Mouse (Mus musculus): Measurements from ENCODE around the gene Trim44. TPM values are rescaled to one million over a fixed set of nuclear protein-coding genes. Genes with fewer than 3 reads are reported as not detected.

The Trim44 gene
- polyA plus RNA-seq (2012; rRNA removed), result 37.7 and 41.1 TPM in 2 replicates

DNA sequence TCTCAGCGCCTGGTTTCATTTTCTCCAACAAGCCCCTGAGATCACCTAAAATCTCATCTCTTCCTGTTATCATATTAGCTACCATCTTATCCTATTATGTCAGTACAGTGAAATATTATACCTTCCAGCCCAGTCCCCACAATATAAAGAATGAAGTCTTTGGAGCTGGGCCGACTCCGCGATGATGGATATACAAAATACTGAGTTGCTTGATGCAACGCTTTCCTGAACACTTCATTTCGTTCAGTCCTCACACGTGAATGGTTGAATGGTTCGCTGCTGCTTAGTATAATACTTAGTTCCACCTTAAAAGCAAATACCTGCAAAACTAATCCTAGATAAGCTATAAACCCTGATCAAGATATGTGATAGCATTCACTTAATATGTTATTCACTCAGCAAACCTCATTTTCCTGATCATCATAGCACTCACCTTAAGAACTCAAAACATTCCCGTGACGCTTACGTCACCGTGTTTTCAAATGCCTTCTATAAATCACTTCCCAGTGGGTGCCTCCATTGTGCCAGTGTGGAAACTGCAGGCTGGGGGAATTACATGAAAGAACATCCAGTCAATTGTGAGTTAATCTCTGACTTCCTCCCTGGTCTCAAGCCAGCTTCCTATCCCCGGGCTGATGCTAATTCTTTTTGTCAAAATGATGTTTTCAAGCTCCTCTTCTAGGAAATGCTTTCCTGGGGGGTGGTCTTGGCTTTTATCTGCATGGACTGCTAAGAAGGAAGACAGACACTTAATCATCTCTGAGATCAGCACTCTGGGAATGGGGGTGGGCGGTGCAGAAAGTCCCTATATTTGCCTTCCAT, at the start of gene Trim44:
Trim44 (minus strand) TSS at position 466 of the 822 bp plus-strand sequence.
- no peak for DNase-seq (ENCODE audit: low read depth)

DNA sequence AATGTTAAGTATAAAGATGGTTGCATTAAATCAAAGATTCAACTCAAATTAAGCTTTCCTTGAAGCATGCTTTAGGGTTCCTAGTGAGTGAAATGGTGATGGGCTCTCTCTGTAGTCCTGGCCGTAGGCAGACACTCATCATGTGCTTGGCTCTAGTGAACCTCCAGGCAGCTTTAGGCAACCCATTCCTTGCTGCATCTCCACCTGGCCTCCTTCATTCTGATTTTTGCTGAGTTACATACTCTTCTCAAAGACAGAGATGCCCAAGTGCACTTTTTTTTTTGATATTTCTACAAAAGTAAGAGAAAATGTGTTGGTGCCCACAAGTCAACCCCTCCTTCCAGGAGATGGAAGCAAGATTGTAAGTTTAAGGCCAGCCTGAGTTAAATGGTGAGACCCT, 47.5 kb upstream of the Trim44 start:
- DNase-seq (ENCODE audit: low read depth), result no peak

DNA sequence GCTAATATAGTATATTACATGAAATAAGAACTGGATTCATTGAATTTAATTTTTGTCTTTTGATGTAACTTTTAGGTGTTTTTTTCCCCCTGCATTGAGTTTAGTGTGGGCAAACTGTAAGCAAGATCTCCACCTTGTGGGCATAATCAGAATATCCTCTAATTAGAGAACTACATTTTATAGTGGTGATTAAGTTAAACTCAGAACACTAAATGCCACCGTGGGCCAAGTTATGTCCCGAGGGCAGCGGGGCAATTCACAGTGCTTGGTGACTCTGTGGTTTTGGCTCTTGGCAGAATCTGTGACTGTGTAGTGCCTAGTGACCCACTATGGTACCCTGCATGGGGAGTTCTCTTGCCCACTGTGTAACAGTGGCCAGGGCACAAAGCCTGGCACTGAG, 45.8 kb upstream of the Trim44 start:
- DNase-seq (ENCODE audit: low read depth), result no peak

DNA sequence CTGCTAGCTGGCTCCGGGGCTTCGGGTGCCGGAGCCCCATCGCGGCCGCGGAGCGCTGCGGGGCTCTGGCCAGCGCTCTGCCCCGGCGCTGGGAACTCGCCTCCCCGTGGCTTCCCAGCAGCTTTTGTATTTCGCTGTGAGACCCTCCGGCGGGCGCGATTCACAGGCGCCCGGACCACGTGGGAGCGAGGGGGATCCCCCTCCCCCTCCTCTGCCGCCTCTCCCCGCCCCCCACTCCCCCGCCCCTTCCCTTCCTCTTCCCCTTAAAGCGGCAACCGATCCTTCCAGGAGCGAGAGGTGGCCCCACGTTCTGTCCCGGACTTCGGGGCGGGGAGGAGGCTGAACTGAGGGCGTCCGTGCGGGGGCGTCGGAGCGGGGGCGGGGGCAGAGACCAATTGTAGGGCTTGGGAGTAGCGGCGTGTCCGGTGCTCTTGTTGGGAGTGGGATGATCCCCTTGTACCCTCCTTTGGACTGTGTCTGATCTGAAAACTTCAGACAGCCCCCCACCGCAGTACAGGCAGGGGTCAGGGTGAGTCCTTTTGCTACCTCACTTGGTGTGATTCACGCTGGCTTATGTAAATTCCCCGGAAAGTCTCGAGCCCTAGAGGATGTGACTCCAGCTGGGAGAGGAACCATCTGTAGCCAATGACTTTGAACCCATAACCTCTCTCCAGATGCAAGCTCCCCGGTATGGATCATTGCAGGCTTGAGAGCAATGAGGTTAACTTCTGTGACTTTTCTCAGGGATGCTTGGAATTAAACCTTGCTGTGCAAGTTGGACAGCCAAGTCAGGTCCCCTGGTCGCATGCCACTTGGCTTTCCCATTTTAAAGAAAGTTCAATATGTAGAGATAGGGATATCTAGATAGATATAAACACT, 44.3 kb upstream of the Trim44 start, which contains the start of gene Fjx1:
Fjx1 (minus strand) TSS at position 829 of the 879 bp plus-strand sequence.
- DNase-seq (ENCODE audit: low read depth), result no peak

DNA sequence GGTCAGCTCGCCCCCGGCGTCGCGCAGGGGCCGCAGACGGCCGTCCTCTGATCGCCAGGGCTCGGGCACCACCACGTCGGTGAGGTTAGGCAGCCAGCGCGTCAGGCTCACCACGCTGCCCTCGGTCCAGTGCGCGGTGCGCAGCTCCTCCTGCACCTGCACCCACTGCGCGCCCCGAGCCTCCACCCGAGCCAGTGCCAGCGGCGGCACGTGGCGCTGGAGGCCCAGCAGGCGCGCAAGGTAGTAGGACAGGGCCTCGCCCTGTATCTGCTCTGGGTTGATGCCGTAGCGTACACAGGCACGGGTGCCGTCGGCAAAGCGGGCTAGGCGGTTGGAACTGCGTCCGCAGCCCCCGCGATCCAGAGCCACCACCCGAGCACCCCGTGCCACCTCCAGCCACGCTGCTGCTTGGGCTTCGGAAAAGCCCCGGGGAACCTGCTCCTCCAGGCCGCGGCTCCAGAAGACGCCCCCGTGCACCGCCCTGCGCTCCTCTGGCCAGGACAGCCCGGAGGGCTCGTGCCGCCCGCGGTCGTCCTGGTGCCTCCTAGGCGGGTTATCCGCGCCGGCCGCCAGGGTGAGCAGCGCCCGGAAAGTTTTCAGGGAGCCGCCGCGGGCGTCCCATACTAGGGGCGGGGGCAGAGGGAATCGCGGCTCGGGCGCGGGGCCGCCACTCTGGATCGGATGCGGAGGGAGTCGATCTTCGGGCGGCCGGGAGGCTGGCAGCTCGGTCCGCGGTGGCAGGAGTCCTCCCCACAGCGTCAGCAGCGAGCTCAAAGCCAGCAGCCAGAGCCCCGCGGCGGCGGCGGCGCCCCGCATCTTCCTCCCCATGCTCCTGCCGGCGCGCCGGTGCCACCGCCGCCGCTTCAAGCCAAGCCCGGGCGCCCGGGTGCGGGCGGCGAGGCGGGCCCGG, 43.4 kb upstream of the Trim44 start:
- DNase-seq (ENCODE audit: low read depth), result no peak

DNA sequence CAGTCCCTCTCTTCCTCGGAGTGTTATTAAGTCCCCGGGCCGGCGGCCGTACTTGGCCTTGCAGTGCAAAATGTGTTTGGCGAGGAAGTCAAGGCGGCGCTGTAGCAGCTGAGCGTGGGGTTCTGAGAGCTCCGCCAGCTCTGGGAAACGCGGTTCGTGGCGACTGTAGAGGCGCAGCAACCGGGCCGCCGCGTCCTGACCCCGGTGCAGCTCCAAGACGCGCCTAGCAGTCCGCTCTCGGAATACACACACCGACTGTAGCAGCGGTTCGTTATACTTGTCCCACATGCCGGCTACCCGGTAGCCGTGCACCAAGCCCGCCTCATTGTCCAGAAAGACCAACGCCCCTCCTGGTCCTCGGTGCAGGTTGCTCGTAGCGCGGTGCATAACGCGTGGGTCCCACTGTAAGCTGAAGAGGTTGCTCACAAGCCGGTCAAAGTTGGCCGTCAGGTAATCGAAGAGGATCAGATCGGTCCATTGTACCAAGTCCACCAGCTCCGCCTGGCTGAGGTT, 42.7 kb upstream of the Trim44 start:
- no peak for DNase-seq (ENCODE audit: low read depth)

DNA sequence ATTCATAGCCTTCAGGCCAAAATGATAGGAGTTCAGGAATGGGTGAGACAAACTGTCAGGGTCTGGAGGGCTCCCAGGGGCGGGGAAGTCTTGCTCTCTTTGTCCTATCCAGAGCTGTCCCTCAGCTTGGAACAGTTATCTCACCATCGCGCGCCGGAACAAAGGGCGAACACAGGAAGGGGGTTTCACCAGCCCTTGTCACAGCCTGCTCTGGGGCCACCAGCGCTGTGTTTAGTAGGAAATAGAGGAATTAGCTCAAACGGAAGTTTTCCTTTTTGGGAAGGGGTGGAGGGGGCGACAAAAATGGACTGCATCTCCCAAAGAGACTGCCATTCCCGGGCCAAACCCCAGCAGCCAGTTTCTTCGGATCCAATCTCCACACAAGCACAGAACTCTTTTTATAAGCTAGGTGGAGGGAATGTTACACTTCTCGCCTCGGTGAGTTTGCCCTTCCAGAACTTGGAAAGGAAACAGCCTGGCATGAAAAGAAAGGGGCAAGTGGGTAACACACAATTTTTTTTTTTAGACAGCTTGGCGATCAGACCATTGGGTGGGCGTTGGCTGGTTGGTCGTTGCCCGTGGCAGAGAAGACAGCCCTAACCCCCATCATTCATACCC, 42.1 kb upstream of the Trim44 start:
- DNase-seq (ENCODE audit: low read depth), result no peak

DNA sequence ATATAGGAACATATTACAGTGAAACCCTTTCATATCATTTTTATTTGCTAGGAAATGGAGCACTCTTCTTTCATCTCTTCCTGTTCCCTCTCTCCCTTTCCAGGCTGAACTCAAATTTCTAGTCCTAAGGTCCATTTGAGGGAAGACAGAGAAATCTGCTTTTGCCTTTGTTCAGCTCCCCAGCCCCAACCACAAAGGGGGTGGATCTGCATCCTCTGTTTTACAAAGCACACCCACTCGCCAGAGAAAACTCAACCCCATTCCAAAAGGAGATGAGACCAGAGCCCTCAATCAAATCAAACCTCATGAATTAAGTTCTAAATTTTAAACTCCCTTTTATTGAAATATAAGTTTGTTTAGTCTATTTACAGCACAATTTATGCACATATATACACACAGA, 41.4 kb upstream of the Trim44 start:
- no peak for DNase-seq (ENCODE audit: low read depth)

DNA sequence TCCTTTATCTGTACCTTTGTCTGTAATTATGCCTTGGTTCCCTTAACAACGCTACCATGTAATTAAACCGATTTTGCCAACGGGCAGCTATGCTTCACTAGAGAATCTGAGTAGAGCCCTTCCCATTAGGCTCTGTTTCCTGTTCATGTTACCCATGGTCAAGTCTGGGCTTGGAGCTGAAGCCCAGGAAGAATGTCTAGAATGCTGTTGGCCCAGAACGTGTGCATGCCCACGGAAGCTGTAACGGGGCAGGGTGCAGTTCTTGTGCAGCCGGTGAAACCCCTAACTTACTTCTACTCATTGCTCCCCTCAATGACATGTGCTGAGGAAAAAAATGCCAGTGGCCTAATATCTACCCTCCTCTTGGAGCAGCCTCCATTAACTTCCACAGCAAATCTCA, 40.2 kb upstream of the Trim44 start:
- DNase-seq (ENCODE audit: low read depth), result no peak

DNA sequence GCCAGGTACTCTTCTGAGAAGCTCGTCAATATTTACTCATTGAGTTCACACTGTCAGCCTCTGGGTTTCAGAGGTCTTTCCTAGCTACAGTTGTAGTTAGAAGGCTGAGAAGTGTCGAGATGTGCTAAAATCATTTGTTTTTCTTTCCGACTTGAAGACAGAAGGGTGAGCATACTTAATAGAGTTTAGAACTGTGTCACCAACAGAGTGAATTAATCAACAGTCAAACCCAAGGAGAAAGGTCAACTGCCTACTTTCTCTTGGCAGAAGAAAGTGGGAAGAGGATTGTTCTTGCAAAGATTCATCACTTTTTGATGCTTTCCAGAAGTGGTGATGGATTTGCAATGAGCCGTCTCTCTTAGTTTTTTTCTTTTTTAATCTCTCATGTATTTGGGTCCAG, 39.2 kb upstream of the Trim44 start:
- no peak for DNase-seq (ENCODE audit: low read depth)

DNA sequence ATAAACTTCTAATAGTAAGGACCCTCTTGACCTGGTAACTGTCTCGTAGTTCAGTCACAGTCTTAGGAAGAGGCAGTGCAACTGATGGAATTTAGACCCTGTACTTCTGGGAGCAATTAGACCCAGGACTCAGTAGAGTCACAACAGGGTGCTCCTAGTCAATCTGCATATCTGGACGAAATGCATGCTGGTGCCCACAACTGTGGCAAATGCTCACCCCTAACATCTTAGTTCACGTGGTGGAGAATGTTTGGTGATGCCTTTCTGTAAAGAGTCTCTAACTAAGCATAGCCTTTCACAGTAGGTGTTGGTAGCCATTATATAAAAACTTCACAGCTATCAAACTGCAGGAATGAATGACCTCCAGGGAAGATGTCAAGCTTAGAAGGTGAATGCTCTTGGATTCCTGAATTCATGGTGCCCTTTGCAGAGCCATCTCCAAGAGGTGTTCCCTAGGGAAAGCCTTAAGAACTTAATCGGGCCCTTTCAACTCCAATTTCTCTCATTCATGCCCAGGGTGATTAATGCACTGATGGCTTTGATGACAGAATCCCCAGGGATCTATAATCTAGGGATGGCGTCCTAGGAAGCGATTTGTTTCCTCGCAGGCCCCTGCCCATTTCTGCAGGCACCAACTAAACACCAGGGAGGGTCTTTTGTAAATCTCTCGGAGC, 29.9 kb upstream of the Trim44 start:
- no peak for DNase-seq (ENCODE audit: low read depth)

DNA sequence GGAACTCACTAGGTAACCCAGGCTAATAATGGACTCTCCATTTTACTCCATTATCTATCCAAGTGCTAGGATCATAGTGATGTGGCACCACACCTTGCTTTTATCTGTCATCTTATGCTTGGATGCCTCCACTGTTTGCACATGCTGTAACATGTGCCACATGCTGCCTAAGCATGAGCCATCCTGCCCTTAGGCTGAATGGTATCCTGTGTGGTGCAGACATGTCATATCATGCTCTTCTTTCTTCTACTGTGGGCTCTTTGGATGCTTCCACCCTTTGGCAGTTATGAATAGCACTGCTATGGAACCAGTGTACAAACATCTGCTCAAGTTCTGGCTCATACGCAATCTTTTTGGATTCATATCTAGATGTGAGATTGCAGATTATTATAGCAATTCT, 26.3 kb upstream of the Trim44 start:
- no peak for DNase-seq (ENCODE audit: low read depth)

DNA sequence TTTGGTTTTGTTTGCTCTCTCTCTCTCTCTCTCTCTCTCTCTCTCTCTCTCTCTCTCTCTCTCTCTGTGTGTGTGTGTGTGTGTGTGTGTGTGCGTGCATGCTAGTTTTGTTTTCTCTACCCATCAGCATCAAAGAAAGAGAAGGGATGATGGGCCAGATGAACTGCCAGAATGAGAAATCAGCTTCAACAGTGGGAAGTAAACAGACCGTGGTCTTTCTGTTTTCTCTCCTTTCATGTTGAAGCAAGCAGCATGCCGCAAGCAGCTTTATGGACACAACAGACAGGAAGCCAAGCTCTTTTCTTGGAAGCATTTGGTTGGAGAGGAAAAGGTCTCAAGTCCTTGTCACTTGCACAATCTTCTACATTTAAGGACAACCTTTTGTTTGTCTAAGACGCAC, 23.5 kb upstream of the Trim44 start:
- DNase-seq (ENCODE audit: low read depth), result no peak

DNA sequence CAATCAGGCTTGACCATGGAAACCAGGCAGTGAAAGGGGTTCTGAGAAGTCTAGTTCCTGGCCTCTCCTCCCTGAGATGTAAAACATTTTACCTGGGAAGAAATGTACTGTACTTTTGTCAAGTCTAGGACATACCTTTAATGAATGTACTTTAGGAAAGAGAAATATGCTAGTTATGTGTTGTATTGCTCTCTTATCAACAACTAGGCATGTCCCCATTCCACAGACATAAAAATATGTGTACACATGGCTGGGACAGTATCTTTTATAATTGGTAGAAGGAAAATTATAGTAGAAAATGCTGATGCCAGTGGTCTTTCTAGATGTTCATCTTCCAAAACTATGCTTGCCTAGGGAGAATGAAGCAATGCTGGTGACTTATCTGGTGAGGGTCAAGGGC, 20.3 kb upstream of the Trim44 start:
- no peak for DNase-seq (ENCODE audit: low read depth)

DNA sequence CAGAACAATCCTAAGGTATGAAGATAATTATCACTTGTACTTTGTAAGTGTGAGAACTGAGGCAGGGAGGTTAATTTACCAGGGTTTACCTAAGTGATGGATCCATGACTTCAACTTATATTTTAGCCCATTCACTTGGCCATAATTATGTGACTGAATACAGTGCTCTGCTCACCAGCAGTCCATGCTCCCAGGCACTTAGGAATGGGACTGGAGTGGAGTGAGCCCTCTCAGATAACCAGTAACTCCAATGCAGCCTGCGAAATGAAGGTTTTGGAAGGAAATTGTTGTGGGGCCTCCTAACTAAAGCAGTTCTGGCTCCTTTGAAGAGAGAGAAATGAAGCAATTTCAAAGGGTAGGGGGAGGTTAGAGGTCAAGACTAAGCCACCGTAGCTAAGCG, 18.8 kb upstream of the Trim44 start:
- DNase-seq (ENCODE audit: low read depth), result no peak

DNA sequence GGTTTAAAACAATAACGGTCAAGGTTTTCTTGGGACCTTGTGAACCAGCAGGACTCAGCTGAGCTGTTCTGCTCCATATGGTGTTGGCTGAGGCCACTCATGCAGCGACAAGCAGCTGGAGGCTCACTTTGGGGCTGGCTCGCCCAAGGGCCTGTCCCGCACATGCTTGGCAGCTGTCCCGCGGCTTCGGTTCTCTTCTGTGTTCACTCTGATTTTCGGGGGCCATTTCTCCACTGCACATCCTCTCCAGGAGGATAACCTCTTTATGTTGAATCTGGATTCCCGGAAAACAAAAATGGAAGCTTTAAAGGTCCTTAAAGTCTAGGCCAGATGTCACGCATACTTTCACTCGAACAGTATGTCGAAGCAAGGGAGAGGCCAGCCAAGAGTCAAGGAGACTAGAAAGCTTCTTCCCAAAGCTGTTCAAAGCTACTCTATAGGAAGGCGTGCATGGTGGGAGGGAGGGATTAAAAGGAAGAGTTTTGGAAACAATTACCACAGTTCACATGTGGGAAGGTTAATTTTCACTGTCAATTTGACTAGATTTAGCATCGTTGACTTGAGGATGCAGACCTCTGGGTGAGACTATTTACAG, 8.6 kb upstream of the Trim44 start:
- DNase-seq (ENCODE audit: low read depth), result no peak

DNA sequence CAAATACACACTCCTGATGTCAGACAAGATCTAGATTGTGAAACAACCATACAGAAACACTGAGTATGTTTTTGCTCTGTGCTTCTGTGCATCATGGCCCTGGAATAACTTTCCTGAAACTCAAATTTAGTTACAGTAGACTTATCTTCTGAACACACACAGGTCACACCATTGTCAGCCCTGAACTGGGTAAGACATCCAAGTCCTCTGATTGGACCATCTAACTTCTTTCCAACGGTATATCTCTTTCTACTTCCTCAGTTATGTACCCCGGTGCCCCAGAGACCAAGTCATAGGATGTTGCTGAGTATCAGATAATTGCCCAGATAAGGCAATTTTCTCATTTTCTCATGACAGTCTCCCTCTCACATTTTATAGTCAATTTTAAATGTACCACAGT, 5.1 kb upstream of the Trim44 start:
- DNase-seq (ENCODE audit: low read depth), result no peak

DNA sequence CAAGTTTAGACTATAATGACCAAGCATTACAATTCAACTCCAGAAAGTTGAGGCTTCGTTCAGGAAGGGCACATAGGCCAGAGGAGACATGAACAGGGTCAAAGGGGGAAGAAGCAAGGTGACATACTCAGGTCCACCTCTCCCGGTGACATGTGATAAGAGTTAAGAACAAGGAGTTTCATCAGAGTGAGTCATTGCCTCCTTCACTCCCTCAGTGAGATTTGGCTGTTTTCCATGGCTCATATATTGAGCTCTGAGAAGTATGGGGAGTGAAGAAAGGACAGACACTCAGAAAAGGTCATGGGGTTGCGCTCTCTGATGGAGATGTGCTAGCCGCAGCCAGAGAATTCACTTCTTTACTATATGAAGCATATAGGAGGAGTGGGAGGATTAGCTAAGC, 3.0 kb upstream of the Trim44 start:
- DNase-seq (ENCODE audit: low read depth), result no peak

DNA sequence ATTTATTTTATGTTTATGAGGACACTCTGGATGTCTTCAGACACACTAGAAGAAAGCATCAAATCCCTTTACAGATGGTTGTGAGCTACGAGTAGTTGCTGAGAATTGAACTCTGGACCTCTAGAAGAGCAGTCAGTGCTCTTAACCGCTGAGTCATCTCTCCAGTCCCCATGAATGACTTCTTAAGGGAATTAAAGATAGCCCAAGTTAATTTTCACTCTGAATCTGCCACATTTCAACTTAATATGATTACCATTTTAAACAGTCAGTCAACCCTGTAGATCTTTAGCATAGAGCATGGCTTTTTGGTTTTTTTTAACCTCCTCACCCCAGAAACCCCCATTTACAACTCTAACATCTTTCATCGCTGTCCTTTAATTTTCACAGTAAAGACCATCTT, 2.1 kb upstream of the Trim44 start:
- no peak for DNase-seq (ENCODE audit: low read depth)
